Mouse (Mus musculus): ENCODE measurements at regions not wholly inside any gene's neighbourhood (a gene's known extent, or its start where the extent isn't known, plus 50 kb on each side); places are given as distances from the start of the nearest gene placed in this dataset.

DNA sequence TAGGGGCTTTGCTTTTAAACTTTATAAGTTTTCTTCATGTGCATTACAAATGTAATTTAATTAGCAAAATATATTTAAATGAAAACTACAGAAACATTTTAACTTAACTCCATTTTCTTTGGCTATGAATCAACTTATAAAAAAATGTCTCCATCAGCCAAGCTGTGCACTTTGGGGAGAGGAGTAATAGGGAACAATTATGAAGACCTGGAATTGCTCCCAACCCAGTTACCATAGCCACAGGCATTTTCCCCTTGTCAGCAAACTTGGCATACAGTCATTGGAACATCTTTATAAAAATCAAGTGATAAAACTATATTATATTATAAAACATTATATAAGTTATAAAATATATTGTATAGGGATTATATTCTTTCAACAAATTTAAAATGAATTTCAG is 65.0 kb downstream of the Atxn7l3b start:
- Histone ChIP-seq H3K9ac (ENCODE audit: low read depth, low read length) (no peak overlapping the region), H3K4me3 (ENCODE audit: insufficient read depth, low read depth, low read length) (no peak overlapping the region), H3K4me1 (ENCODE audit: control insufficient read depth, insufficient read depth, low read length) (no peaks in the 10 kb centered on the region), H3K36me3 (ENCODE audit: control insufficient read depth, insufficient read depth, low read length) (no peaks in the 10 kb centered on the region), H3K27ac (replicated peaks; ENCODE audit: insufficient read depth, low read depth, low read length) (no peak overlapping the region), H3K79me2 (ENCODE audit: control insufficient read depth, insufficient read depth, low read length) (no peaks in the 10 kb centered on the region), H3K27me3 (ENCODE audit: control insufficient read depth, insufficient read depth, low read length) (no peaks in the 10 kb centered on the region)
- DNase-seq (ENCODE audit: extremely low read depth, low read depth, low spot score) = no peak
- TF ChIP-seq POLR2A (IDR thresholded peaks at IDR 0.05; ENCODE audit: extremely low read depth, insufficient read depth, low read length) = no peak
- no peak for TF ChIP-seq CTCF (IDR thresholded peaks at IDR 0.05; ENCODE audit: low read depth, low read length)

DNA sequence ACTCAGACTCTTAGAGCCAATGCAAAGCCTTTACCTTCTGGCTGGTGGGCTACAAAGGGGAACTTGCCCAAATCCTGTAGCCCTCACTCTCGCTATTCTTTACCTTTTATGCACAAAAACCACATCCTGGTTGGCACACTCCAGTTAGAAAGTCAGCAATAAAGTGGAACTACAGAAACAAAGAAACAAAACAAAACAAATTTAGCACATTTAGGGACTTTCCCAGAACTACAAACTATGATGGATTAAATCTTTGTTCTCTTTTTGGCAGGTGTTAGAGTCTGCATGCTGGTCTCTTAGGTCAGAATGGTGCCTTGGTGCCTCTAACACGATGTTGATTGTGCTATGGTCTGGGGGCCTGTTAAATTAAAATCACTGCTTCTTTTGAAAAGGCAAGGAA is 65.4 kb downstream of the Atxn7l3b start:
- Histone ChIP-seq H3K27me3 (ENCODE audit: control insufficient read depth, insufficient read depth, low read length) (no peaks in the 10 kb centered on the region), H3K4me3 (ENCODE audit: insufficient read depth, low read depth, low read length) (no peak overlapping the region), H3K27ac (replicated peaks; ENCODE audit: insufficient read depth, low read depth, low read length) (no peak overlapping the region), H3K36me3 (ENCODE audit: control insufficient read depth, insufficient read depth, low read length) (no peaks in the 10 kb centered on the region), H3K79me2 (ENCODE audit: control insufficient read depth, insufficient read depth, low read length) (no peaks in the 10 kb centered on the region), H3K9ac (ENCODE audit: low read depth, low read length) (no peak overlapping the region), H3K4me1 (ENCODE audit: control insufficient read depth, insufficient read depth, low read length) (no peaks in the 10 kb centered on the region)
- 52% methylated on average over 2 of the region's 2 CpGs for WGBS
- TF ChIP-seq CTCF (IDR thresholded peaks at IDR 0.05; ENCODE audit: low read depth, low read length) = no peak
- no peak for DNase-seq (ENCODE audit: extremely low read depth, low read depth, low spot score)

DNA sequence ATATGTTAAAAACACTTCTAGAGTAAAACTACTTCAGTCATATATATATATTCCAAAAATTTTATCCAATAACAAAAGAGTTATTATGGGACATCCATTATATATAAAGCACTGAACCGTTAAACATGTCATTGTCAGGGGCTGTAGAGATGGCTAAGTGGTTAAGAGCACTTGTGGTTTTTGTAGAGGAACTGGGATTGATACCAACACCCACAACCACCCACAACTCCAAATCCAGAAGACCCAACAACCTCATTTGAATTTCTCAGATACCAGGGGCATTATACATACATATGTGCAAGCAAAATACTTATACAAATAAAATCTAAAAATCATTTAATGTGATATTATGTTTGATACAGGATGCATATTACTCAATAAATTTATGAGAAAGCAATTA is 76.8 kb downstream of the Atxn7l3b start:
- no peaks in the 10 kb centered on the region for H3K27me3 ChIP-seq (ENCODE audit: control insufficient read depth, insufficient read depth, low read length)
- H3K27ac ChIP-seq (replicated peaks; ENCODE audit: insufficient read depth, low read depth, low read length) = no peak overlapping the region
- H3K9ac ChIP-seq (ENCODE audit: low read depth, low read length) = no peak overlapping the region
- no peak overlapping the region for H3K4me3 ChIP-seq (ENCODE audit: insufficient read depth, low read depth, low read length)
- TF ChIP-seq POLR2A (IDR thresholded peaks at IDR 0.05; ENCODE audit: extremely low read depth, insufficient read depth, low read length) (no peak), CTCF (IDR thresholded peaks at IDR 0.05; ENCODE audit: low read depth, low read length) (no peak)
- no peaks in the 10 kb centered on the region for H3K36me3 ChIP-seq (ENCODE audit: control insufficient read depth, insufficient read depth, low read length)
- no peaks in the 10 kb centered on the region for H3K4me1 ChIP-seq (ENCODE audit: control insufficient read depth, insufficient read depth, low read length)
- DNase-seq (ENCODE audit: extremely low read depth, low read depth, low spot score) = no peak
- H3K79me2 ChIP-seq (ENCODE audit: control insufficient read depth, insufficient read depth, low read length) = no peaks in the 10 kb centered on the region
- 69% methylated on average over 1 of the region's 1 CpGs for WGBS

DNA sequence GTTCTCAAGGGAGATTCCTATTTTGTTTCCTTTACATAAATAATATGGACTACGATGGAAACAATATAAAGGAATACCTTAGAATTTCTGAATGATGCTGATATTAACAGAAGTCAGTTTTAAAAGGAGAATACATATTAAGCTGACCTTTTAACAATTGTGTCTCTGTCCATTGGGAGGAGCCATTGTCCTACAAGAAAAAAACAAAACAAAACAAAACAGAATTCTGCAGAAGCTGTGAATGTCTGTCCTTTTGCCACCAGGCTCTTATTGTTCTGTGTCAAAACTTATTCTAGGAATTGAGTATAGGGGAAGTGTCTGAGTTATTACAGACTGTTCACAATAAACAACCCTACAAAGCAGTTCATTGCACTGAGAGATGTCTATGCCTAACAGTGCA is 82.6 kb downstream of the Atxn7l3b start:
- H3K4me1 ChIP-seq (ENCODE audit: control insufficient read depth, insufficient read depth, low read length) = no peaks in the 10 kb centered on the region
- no peaks in the 10 kb centered on the region for H3K36me3 ChIP-seq (ENCODE audit: control insufficient read depth, insufficient read depth, low read length)
- H3K4me3 ChIP-seq (ENCODE audit: insufficient read depth, low read depth, low read length) = no peak overlapping the region
- TF ChIP-seq POLR2A (IDR thresholded peaks at IDR 0.05; ENCODE audit: extremely low read depth, insufficient read depth, low read length) (no peak), CTCF (IDR thresholded peaks at IDR 0.05; ENCODE audit: low read depth, low read length) (no peak)
- no peaks in the 10 kb centered on the region for H3K27me3 ChIP-seq (ENCODE audit: control insufficient read depth, insufficient read depth, low read length)
- WGBS = 48% methylated on average over 1 of the region's 1 CpGs
- DNase-seq (ENCODE audit: extremely low read depth, low read depth, low spot score) = peak; percentile 14
- no peak overlapping the region for H3K9ac ChIP-seq (ENCODE audit: low read depth, low read length)
- H3K79me2 ChIP-seq (ENCODE audit: control insufficient read depth, insufficient read depth, low read length) = no peaks in the 10 kb centered on the region
- H3K27ac ChIP-seq (replicated peaks; ENCODE audit: insufficient read depth, low read depth, low read length) = no peak overlapping the region

DNA sequence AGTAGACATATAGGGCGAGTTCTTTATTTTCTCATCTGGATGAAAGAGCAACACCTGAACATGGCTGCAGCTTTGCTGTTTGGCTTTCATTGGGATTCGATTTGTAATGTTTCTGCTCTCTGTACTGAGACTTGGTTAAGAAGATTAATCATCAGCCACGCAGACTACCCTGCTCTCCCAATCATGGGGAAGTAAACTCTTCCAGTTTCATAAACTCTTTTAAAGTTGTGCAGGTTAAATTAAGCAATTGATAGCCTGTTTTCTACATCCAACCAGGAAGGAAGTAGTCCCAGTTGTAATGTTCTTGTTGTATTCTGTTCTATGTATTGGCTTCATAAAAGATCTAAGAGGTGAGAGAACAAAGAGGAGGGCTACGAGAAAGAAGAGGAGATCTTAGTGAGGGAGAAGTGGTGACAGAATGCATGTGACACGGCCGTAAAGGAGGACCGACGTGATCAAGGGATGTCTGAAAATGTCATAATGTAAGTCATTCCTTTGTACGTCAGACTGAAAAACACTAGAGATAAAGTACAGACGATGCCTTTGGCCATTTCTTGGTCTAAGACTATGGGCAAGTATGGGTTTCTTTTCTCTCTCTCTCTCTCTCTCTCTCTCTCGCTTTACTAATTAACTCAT is 91.3 kb downstream of the Atxn7l3b start:
- WGBS = 83% methylated on average over 11 of the region's 11 CpGs

DNA sequence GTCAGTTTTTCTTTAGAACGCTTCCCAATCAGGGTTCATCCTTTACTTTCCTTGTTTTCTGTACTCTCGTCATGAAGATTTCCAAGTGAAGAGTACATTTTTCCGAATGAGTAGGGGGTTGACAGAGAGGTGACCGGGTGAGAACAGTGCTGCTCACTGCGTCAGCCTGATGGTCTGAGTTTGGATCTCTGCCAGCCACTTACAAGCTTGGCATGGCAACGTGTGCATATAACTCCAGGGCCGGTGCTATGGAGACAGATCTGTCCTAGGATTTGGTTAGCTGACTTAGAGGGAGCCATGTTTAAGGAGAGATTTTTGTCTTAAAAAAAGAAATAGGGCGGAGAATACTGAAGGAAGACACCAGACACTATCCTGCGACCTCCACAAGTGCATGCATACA is 92.8 kb downstream of the Atxn7l3b start:
- Histone ChIP-seq H3K4me1 (ENCODE audit: control insufficient read depth, insufficient read depth, low read length) (no peaks in the 10 kb centered on the region), H3K79me2 (ENCODE audit: control insufficient read depth, insufficient read depth, low read length) (no peaks in the 10 kb centered on the region), H3K4me3 (ENCODE audit: insufficient read depth, low read depth, low read length) (no peak overlapping the region), H3K9ac (ENCODE audit: low read depth, low read length) (no peak overlapping the region), H3K27me3 (ENCODE audit: control insufficient read depth, insufficient read depth, low read length) (no peaks in the 10 kb centered on the region), H3K36me3 (ENCODE audit: control insufficient read depth, insufficient read depth, low read length) (no peaks in the 10 kb centered on the region), H3K27ac (replicated peaks; ENCODE audit: insufficient read depth, low read depth, low read length) (no peak overlapping the region)
- no peak for TF ChIP-seq CTCF (IDR thresholded peaks at IDR 0.05; ENCODE audit: low read depth, low read length)
- no peak for TF ChIP-seq POLR2A (IDR thresholded peaks at IDR 0.05; ENCODE audit: extremely low read depth, insufficient read depth, low read length)
- WGBS = 86% methylated on average over 9 of the region's 9 CpGs
- no peak for DNase-seq (ENCODE audit: extremely low read depth, low read depth, low spot score)

More for the DNA sequence above, 91.3 kb downstream of the Atxn7l3b start:
- no peak overlapping the region for H3K9ac ChIP-seq (ENCODE audit: low read depth, low read length)
- TF ChIP-seq POLR2A (IDR thresholded peaks at IDR 0.05; ENCODE audit: extremely low read depth, insufficient read depth, low read length) = no peak
- no peak for TF ChIP-seq CTCF (IDR thresholded peaks at IDR 0.05; ENCODE audit: low read depth, low read length)
- no peak for DNase-seq (ENCODE audit: extremely low read depth, low read depth, low spot score)
- H3K4me3 ChIP-seq (ENCODE audit: insufficient read depth, low read depth, low read length) = no peak overlapping the region
- no peaks in the 10 kb centered on the region for H3K36me3 ChIP-seq (ENCODE audit: control insufficient read depth, insufficient read depth, low read length)
- H3K27me3 ChIP-seq (ENCODE audit: control insufficient read depth, insufficient read depth, low read length) = no peaks in the 10 kb centered on the region
- H3K27ac ChIP-seq (replicated peaks; ENCODE audit: insufficient read depth, low read depth, low read length) = no peak overlapping the region
- H3K4me1 ChIP-seq (ENCODE audit: control insufficient read depth, insufficient read depth, low read length) = no peaks in the 10 kb centered on the region
- H3K79me2 ChIP-seq (ENCODE audit: control insufficient read depth, insufficient read depth, low read length) = no peaks in the 10 kb centered on the region

Data from liver, adult 2 months (tissue).